Mouse (Mus musculus) limb, embryonic 12.5 days (tissue): ENCODE results near the gene Gpr137. TPM values are rescaled to one million over a fixed set of nuclear protein-coding genes. Genes with fewer than 3 reads are reported as not detected.
"Not testable (repeated sequence)": the region's sequence is repeated elsewhere in the genome, so short reads cannot be mapped to it uniquely, and the experiment has no call there.

Source experiments
- ATAC-seq: fragments of 200-750 bp; cut with Nextera tagmentation; 2 replicates; pipeline ENCODE4 v1.8.0; 2017; ENCODE audit warnings: low read depth, moderate TSS enrichment; ENCODE audit not compliant: insufficient number of reproducible peaks, insufficient read depth, low FRiP score, low TSS enrichment
- H3K27ac ChIP-seq: fragments of 300-500 bp; sonication (generic); 2 replicates; pipeline ENCODE4 v1.5.1; 2016; ENCODE audit warnings: mild to moderate bottlenecking, moderate library complexity
- H3K27me3 ChIP-seq: fragments of 300-500 bp; sonication (generic); 2 replicates; pipeline ENCODE4 v1.6.1; 2016; ENCODE audit warnings: mild to moderate bottlenecking, moderate library complexity
- H3K36me3 ChIP-seq: fragments of 300-500 bp; sonication (generic); 2 replicates; pipeline ENCODE4 v1.6.1; 2016; ENCODE audit warnings: mild to moderate bottlenecking, moderate library complexity
- H3K4me1 ChIP-seq: fragments of 300-500 bp; sonication (generic); replicated peaks from 2 replicates; pipeline ENCODE4 v1.6.1; 2016
- H3K4me2 ChIP-seq: fragments of 300-500 bp; sonication (generic); 2 replicates; pipeline ENCODE4 v1.6.1; 2016; ENCODE audit warnings: mild to moderate bottlenecking, moderate library complexity
- H3K4me3 ChIP-seq: fragments of 300-500 bp; sonication (generic); replicated peaks from 2 replicates; pipeline ENCODE4 v1.5.1; 2016; ENCODE audit warnings: mild to moderate bottlenecking
- H3K9ac ChIP-seq: fragments of 300-500 bp; sonication (generic); replicated peaks from 2 replicates; pipeline ENCODE4 v1.6.1; 2016; ENCODE audit warnings: mild to moderate bottlenecking, moderate library complexity
- H3K9me3 ChIP-seq: fragments of 300-500 bp; sonication (generic); 2 replicates; pipeline ENCODE4 v1.6.1; 2016; ENCODE audit warnings: mild to moderate bottlenecking, moderate library complexity
- WGBS: fragments of 180-500 bp; shearing (Covaris S2); methylation state at CpG from one replicate; pipeline ENCODE4 v1.1.7; 2016; 5-methylcytosine and 5-hydroxymethylcytosine counted together
- polyA plus RNA-seq: library from polyadenylated mRNA; unstranded; fragments of >200 nt; fragmentation: Nextera tagmentation; extraction: Ambion mirVana; gene quantifications from 2 replicates; pipeline ENCODE4 v1.2.1, GENCODE M21; 2016

Gpr137 gene
- 23.8 and 27.9 TPM in 2 replicates for polyA plus RNA-seq

DNA sequence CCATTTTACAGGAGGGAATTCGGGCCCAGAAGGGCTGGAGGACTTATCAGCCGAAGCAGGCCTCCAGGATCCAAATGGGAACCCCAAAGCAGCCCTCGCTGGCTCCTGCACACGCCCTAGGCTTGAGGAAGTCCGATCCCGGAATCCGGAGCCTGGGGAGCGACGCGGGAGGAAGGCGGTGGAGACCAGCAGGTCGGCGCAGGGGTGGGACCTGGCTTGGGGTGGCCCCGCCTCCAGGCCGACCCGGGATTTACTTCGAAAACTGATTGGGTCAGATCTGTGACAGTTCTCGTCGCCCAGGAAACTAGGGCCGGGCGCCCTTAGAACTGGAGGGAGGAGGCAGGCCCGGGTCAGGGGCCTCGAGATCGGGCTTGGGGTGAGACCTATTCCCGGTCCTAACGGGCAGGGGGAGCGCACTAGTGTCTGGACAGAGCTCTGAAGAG lies at the start of gene Gpr137:
Gpr137 (minus strand) TSS at position 232 of the 443 bp plus-strand sequence.
- H3K9ac ChIP-seq: peak within 1 kb of the TSS; percentile 85
- ATAC-seq: peak; percentile 78
- no peaks in the 10 kb centered on the region for H3K9me3 ChIP-seq
- H3K4me3 ChIP-seq: peak within 1 kb of the TSS; percentile 78
- H3K4me2 ChIP-seq: peak within 1 kb of the TSS; percentile 98
- under 1% methylated on average over 27 of the region's 27 CpGs for WGBS
- H3K27me3 ChIP-seq: peaks cover 8% of the 10 kb centered on the region
- H3K4me1 ChIP-seq: peaks cover 22% of the 10 kb centered on the region
- peak within 1 kb of the TSS; percentile 95 for H3K27ac ChIP-seq
- H3K36me3 ChIP-seq: peaks cover 11% of the 10 kb centered on the region; the same call in 1 of the 2 replicates

DNA sequence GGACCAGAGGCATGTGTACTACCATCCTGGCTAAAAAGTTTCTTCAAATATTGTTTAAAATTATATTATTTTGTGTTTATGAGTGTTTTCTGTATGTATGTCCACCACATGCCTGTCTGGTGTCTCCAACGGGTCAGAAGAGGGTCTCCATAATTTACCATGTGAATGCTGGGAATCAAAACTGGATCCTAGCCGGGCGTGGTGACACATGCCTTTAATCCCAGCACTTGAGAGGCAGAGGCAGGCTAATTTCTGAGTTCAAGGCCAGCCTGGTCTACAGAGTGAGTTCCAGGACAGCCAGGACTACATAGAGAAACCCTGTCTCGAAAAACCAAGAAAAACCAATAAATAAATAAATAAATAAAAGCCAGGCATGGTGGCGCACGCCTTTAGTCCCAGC lies 48.9 kb upstream of the Gpr137 start:
- WGBS: 92% methylated on average over 6 of the region's 6 CpGs
- H3K4me2 ChIP-seq, H3K9ac ChIP-seq, H3K27ac ChIP-seq, H3K4me3 ChIP-seq, H3K27me3 ChIP-seq, H3K36me3 ChIP-seq, H3K9me3 ChIP-seq, ATAC-seq: not testable (repeated sequence)
- peaks cover 49% of the 10 kb centered on the region for H3K4me1 ChIP-seq

DNA sequence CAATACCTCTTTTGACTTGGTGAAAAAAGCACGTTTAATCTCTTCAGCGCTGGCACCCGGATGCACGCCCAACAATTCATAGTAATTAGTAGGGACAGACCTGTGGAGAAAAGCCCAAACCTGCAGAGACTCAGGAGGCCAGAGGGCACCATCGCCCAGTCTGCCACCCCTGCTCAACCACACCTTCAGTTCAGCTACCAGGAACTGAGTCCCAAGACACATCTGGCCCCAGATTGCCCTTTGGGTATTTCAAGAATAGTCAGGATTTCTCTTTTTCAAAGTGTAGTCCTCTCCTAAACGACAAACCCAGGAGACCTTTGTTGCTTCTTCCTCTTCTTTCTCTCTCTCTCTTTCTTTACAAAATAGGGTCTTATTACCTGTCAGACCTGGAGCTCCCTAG lies 48.4 kb upstream of the Gpr137 start:
- Histone ChIP-seq H3K4me1 (peaks cover 52% of the 10 kb centered on the region), H3K36me3 (peaks cover 8% of the 10 kb centered on the region; the same call in 1 of the 2 replicates), H3K9ac (no peak overlapping the region), H3K9me3 (no peaks in the 10 kb centered on the region), H3K4me2 (no peak overlapping the region), H3K27me3 (no peaks in the 10 kb centered on the region), H3K4me3 (no peak overlapping the region), H3K27ac (no peak overlapping the region)
- 90% methylated on average over 6 of the region's 6 CpGs for WGBS
- ATAC-seq: no peak

DNA sequence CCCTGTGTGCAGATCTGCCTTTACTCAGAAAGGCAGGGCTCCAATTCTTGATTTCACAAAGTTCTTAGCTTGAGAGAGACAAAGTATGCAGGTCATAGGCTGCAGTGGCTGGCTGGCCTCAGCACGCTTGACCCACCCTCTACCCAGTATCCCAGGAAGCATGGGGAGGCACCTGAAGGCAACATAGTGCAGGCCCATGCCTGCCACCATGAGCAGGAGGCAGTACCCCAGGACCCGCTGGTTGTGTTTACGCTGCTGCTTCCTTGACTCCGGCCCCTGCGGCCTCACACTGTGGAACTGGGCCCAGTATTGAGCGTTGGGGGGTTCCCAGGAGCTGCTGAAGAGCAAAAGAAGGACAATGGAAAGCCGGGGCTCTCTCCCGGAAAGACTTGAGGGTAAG lies 47.0 kb upstream of the Gpr137 start:
- Histone ChIP-seq H3K36me3 (peaks cover 19% of the 10 kb centered on the region), H3K4me3 (no peak overlapping the region), H3K4me1 (peaks cover 38% of the 10 kb centered on the region), H3K4me2 (no peak overlapping the region), H3K9ac (no peak overlapping the region), H3K9me3 (no peaks in the 10 kb centered on the region), H3K27me3 (no peaks in the 10 kb centered on the region), H3K27ac (no peak overlapping the region)
- 93% methylated on average over 8 of the region's 8 CpGs for WGBS
- no peak for ATAC-seq

DNA sequence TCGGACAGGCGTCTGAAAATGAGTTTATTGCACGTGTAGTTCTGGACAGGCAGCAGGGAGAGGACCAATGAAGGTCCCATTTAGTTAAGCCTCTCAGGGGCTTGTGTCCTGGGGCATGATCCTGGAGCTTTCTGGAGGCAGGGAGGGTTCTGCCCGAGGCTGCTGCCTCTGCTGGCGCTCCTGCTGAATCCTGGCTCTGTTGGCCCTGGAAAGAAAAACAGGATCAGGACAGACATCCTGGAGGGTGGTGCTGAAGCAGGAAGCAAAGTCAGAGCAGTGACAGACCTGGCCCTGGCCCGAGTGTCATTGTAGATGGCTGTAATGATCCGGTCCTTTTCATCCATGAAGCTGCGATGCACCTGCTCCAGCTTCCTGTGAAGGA lies 45.6 kb upstream of the Gpr137 start:
- peaks cover 30% of the 10 kb centered on the region for H3K36me3 ChIP-seq
- peak overlapping the region; percentile 96 for H3K9ac ChIP-seq
- H3K27ac ChIP-seq: peak overlapping the region; percentile 89
- H3K4me1 ChIP-seq: peaks cover 29% of the 10 kb centered on the region
- H3K4me2 ChIP-seq: peak overlapping the region; percentile 91
- no peaks in the 10 kb centered on the region for H3K9me3 ChIP-seq
- ATAC-seq: no peak
- peak overlapping the region; percentile 95 for H3K4me3 ChIP-seq
- WGBS: 7% methylated on average over 8 of the region's 8 CpGs
- H3K27me3 ChIP-seq: no peaks in the 10 kb centered on the region

DNA sequence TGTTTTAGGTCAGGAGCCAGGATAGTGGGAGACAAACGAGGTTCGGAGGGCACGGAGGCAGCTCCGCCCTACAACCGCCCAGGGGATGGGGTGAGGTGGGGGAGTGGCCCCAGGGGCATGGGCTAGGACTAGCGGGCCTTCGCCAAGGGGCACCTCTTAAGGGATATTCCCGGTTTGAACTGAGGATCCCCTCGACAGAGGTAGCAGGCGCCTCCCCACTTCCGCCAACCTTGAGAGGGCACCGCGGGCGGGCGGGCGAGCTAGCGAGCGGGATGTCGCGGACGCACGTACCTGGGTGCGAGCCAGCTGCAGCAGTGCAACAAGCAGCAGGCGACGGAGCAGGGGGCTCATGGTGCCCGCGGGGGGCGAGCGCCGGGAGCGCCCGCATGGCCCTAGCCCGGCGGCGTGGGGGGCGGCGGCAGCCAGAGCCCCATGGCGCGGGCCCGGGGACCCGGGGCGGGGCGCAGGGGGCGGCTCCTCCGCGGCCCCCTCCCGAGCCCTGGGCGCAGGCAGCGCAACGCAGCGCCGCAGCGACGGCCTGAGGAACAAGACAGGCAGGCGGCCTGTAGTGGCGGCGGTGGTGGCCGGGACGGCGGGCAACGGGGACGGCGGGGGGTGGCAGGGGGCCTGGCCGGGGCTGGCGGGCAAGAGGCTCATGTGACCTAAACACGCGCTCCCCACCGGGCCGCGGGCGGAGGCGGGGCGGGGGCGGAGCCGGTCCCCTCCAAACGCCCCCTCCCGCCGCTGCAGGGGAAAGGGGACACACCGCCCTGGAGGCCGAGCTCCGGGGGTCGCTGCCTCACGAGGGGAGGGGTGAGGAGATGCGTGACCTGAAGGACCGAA lies 45.0 kb upstream of the Gpr137 start, which contains the start of gene Vegfb:
Vegfb (minus strand) TSS at position 591 of the 843 bp plus-strand sequence.
- Histone ChIP-seq H3K4me3 (peak within 1 kb of the TSS; percentile 95), H3K9me3 (no peaks in the 10 kb centered on the region), H3K4me2 (peak within 1 kb of the TSS; percentile 91), H3K27ac (peak within 1 kb of the TSS; percentile 89), H3K27me3 (no peaks in the 10 kb centered on the region), H3K36me3 (peaks cover 35% of the 10 kb centered on the region), H3K4me1 (peaks cover 27% of the 10 kb centered on the region), H3K9ac (peak within 1 kb of the TSS; percentile 96)
- WGBS: under 1% methylated on average over 64 of the region's 85 CpGs
- ATAC-seq: peak; percentile 27; the same call in 1 of the 2 replicates

DNA sequence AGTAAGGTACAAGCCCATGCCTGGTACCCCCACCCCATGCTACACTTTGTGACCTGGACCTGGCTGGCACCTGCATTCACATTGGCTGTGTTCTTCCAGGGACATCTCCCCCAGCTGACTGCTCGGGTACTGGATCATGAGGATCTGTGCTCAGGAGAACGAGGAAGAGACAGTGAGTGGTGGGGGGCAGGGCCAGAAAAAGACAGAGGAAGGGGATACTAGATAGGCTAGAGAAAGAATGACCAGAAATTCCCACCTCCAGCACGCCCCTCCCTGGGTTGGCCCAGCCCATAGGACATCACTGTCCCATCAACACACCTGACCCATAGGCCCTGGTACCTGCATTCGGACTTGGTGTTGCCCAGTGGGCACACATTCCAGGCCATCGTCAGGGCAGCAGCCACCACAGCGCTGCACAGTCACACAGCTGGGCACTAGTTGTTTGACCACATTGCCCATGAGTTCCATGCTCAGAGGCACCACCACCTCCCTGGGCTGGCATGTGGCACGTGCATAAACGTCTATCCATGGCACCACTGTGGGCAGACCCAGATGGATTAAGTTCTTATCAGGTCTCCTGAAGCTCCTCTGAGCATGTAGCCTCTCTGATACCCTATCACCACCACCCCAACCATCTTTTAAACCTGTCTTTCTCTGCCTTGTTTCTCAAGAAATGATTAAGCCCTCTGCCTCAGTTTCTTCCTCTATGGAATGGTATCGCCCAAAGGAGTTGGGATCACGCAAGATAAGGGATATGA lies 43.9 kb upstream of the Gpr137 start:
- no peak for ATAC-seq
- Histone ChIP-seq H3K36me3 (peaks cover 42% of the 10 kb centered on the region), H3K4me3 (peak overlapping the region; percentile 95), H3K4me2 (peak overlapping the region; percentile 91), H3K4me1 (peaks cover 23% of the 10 kb centered on the region), H3K27me3 (no peaks in the 10 kb centered on the region), H3K27ac (peak overlapping the region; percentile 89; the same call in 1 of the 2 replicates), H3K9ac (peak overlapping the region; percentile 96), H3K9me3 (no peaks in the 10 kb centered on the region)
- 79% methylated on average over 10 of the region's 10 CpGs for WGBS

DNA sequence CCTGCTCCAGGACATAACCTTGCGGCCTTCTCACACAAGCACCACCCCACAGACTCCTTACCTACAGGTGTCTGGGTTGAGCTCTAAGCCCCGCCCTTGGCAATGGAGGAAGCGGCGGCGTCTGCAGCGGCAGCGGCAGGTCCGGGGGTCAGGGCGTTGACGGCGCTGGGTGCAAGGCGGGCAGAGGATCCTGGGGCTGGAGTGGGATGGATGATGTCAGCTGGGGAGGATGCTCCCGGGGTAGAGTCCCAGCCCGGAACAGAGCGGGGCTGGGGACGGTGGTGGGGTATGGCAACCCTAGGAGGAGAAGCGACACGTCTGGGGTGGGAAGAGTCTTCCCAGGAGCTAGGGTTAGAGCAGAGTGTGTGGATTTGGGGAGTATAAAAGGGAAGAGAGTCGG lies 43.0 kb upstream of the Gpr137 start:
- Histone ChIP-seq H3K4me3 (no peak overlapping the region), H3K9ac (no peak overlapping the region)

DNA sequence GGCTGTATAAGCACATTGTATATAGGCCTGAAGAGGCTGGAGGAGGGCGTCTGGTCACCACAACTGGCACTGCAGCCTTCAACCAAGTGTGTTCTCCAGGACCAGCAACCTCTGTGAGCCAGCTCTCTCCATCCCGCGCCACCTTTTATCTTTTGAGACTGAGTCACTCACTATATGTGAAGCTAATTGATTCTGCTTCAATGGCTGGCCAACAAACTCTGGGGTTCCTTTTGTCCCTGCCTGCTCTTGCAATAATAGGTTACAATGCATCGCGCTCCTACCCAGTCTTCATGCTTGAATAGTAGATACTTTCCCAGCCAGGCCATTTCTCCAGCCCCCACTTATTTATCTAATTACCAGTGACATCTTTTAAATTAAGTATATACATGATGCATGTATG lies 41.3 kb upstream of the Gpr137 start:
- Histone ChIP-seq H3K27ac (no peak overlapping the region), H3K9ac (no peak overlapping the region), H3K4me2 (no peak overlapping the region), H3K27me3 (no peaks in the 10 kb centered on the region), H3K9me3 (no peaks in the 10 kb centered on the region), H3K36me3 (peaks cover 38% of the 10 kb centered on the region), H3K4me1 (peaks cover 37% of the 10 kb centered on the region), H3K4me3 (no peak overlapping the region)
- WGBS: 96% methylated on average over 5 of the region's 5 CpGs
- no peak for ATAC-seq

More for the DNA sequence above, 43.0 kb upstream of the Gpr137 start:
- Histone ChIP-seq H3K9me3 (no peaks in the 10 kb centered on the region), H3K36me3 (peaks cover 42% of the 10 kb centered on the region), H3K4me1 (peaks cover 27% of the 10 kb centered on the region), H3K27me3 (no peaks in the 10 kb centered on the region), H3K4me2 (no peak overlapping the region), H3K27ac (no peak overlapping the region)
- WGBS: 85% methylated on average over 19 of the region's 19 CpGs
- ATAC-seq: no peak

DNA sequence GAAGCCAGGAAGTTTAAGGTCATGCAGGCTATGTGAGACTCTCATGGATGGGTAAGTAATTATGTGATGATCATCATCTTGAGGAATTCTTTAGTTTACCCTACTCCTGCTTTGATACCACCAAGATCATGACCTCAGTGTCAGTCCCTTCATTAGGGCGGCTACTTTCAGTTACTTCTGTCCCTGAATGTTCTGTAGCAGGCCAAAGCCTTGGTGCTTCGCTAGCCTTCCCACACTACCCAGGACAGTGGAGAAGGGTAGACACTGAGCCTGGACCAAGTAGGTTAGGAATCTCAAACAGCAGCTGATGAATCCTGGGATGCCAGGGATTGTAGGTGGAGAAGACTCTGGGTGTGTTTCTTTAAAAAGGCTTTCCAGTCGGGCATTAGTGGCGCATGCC lies 39.2 kb upstream of the Gpr137 start:
- no peaks in the 10 kb centered on the region for H3K9me3 ChIP-seq
- 90% methylated on average over 4 of the region's 4 CpGs for WGBS
- peaks cover 44% of the 10 kb centered on the region for H3K4me1 ChIP-seq
- ATAC-seq: no peak
- H3K4me3 ChIP-seq: peak overlapping the region; percentile 7; the same call in 1 of the 2 replicates
- no peak overlapping the region for H3K27ac ChIP-seq
- H3K36me3 ChIP-seq: peaks cover 58% of the 10 kb centered on the region
- no peaks in the 10 kb centered on the region for H3K27me3 ChIP-seq
- H3K9ac ChIP-seq: no peak overlapping the region
- H3K4me2 ChIP-seq: peak overlapping the region; percentile 80; the same call in 1 of the 2 replicates
